Mouse (Mus musculus): ENCODE measurements around the gene Zfp644.
"Not testable (repeated sequence)": the region's sequence is repeated elsewhere in the genome, so short reads cannot be mapped to it uniquely, and the experiment has no call there.

The Zfp644 gene

GRCm38 (mm10) chr5:106696396-106697337, at the start of gene Zfp644:
Gene Zfp644 (minus strand): TSS chr5:106697287.
- DNase-seq (ENCODE audit: low spot score in 2 of 2): peak; percentile 73 to 79

- no peak for DNase-seq (ENCODE audit: low spot score in 2 of 2)
Measured at GRCm38 (mm10) chr5:106739716-106740115, 42.6 kb upstream of the Zfp644 start.

- DNase-seq (ENCODE audit: low spot score in 2 of 2): no peak
Measured at GRCm38 (mm10) chr5:106723487-106723886, 26.4 kb upstream of the Zfp644 start.

- no peak for DNase-seq (ENCODE audit: low spot score in 2 of 2)
Measured at GRCm38 (mm10) chr5:106722771-106723170, 25.7 kb upstream of the Zfp644 start.

DNA sequence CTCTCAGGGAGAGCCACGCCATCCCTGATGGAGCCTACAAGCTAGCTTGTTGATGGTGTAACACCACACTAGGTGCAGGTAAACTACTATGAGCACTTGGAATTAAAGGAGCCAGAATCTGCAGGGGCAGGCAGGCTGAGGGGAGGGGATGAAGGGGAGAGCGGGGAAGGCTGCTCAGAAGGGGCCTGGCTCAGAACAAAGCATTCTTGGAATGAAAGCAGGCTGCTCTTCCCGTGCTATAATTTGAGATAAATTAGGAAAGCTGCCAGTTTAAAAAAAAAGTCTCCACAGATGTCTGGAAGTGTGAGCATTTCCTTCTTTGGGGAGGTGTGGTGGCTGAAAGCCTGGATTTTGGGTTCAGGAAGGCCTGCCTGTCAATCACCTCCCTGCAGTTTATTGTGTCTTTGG, 14.8 kb upstream of the Zfp644 start:
- DNase-seq (ENCODE audit: low spot score in 2 of 2): no peak

GRCm38 (mm10) chr5:106711220-106711726, 14.2 kb upstream of the Zfp644 start:
- no peak for DNase-seq (ENCODE audit: low spot score in 2 of 2)

DNA sequence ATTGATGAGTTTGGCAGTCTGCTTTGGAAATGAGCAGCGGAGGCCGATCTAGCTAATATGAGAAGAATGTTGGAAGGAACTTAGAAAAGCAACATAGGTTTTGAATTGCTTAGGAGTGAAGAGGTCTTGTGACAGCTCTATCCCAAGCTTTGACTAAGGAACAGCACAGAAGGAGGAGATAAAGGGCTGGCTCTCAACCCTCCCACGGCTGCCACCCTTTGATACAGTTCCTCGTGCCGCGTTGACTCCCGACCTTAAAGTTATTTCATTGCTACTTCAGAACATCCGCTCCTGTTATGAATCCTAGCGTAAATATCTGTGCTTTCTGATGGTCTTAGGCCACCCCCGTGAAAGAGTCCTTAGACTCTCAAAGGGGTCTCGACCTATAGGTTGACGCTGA, 13.5 kb upstream of the Zfp644 start:
- DNase-seq (ENCODE audit: low spot score in 2 of 2): no peak

- no peak for DNase-seq (ENCODE audit: low spot score in 2 of 2)
Measured at GRCm38 (mm10) chr5:106710085-106710409, 13.0 kb upstream of the Zfp644 start.

GRCm38 (mm10) chr5:106709388-106710084, 12.4 kb upstream of the Zfp644 start:
- DNase-seq (ENCODE audit: low spot score in 2 of 2): peak in 1 of 2 experiments; percentile 22

- no peak for DNase-seq (ENCODE audit: low spot score in 2 of 2)
Measured at GRCm38 (mm10) chr5:106706363-106706762, 9.3 kb upstream of the Zfp644 start.

GRCm38 (mm10) chr5:106705162-106705561, 8.1 kb upstream of the Zfp644 start:
- DNase-seq (ENCODE audit: low spot score in 2 of 2): no peak

DNA sequence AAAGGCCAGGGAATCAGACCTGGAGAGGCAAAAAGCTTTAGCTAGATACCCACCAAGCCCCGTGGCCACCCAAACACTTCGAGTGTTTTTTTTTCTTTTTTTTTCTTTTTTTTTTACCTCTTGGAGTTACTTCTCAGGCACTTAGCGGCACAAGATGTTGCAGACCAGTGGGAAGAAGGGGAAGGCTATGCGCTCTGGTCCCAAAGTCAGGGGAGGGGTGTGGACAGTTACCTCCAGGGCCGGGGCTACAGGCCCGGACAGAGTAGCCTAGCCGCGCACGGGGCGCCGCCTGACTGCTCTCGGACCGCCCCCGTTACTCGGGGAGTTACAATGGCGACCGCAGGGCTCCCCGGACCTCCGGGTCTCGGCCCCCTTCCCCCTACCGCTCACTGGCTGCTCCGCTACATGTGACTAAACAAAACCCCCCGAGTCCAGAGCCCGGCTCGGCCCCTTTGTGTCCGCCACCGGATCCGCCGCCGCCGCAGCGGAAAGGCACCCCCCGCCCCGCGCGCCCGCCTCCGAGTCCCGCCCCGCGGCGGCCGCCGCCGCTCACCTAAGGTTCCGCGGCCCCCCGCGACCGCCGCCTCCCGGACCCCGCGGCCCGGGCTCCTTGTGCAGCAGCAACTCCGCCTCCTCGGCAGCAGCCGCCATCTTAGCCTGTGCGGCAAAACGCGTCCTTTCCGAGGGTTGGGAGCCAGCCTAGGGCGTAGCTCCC, 1.2 kb downstream of the Zfp644 start:
- peak; percentile 51 to 62 for DNase-seq (ENCODE audit: low spot score in 2 of 2)

DNA sequence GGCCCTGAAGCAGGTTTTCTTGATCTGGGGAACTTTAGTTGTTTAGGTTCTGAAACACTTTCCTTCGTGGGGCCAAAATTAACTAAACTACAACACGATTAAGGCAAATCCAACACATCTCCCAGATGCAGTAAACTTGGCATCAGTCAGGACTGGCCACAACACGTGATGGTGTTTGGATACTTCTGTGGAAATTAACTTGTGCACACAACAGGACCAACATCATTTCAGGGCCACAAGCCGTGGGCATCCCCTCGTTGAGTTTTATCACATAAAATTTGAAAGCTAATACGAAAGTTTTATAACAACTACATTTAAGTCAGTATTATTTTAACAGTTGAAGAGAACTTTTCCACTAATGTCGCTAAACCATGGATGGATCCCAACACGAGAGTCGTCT, 1.9 kb downstream of the Zfp644 start:
- no peak for DNase-seq (ENCODE audit: low spot score in 2 of 2)

DNA sequence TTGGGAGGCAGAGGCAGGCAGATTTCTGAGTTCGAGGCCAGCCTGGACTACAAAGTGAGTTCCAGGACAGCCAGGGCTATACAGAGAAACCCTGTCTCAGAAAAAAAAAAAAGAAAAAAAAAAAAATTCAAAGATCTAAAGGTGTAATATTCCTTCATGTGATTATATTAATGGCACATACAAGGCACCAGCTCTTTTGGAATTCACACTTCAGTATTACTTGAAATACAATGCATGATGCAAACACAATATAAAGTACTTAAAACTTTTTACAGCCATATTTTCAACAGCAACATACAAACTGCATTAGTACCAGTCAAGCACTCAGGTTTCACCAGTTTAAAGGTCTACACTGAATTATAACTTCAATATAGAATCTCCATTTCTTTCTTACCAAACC, 2.4 kb downstream of the Zfp644 start:
- no peak for DNase-seq (ENCODE audit: low spot score in 2 of 2)

DNA sequence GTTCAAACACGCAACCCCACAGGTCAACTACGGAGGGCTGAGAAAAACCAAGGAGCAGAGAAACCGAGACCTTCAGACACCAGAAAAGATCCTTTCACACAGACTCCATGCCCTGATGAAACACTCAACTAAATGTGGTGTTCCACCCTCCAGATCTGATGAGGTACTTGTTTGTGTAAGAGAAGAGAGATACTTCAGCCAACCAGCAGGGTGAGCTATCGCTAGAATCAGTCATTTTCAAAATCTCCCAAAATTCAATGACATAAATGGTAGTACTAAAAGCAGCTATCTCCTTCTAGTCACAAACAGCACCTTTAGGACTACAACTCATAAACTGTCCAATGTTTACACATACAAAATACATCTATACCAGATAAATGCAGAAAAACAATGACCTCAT, 4.1 kb downstream of the Zfp644 start:
- peak; percentile 18 to 37 for DNase-seq (ENCODE audit: low spot score in 2 of 2)

- no peak for DNase-seq (ENCODE audit: low spot score in 2 of 2)
Measured at GRCm38 (mm10) chr5:106680636-106681458, 16.2 kb downstream of the Zfp644 start.

DNA sequence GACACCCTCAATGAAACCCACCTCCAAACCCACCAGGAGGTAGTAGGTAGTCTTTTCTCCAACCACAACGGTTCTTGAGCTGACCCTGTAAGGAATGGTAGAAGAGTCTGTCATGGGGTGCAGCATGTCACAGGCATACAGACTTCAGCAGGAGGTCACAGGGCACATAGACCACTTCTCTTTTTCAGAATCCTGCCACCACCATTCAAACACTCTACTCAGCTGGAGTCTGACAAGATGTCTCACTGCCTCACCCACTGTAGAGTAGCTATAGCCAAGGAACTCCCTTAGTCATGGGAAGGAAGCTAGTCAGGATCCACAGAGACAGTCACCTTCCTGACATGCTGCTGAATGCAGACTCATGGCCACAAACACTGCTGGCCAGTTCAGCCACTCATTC, 17.4 kb downstream of the Zfp644 start:
- no peak for DNase-seq (ENCODE audit: low spot score in 2 of 2)

DNA sequence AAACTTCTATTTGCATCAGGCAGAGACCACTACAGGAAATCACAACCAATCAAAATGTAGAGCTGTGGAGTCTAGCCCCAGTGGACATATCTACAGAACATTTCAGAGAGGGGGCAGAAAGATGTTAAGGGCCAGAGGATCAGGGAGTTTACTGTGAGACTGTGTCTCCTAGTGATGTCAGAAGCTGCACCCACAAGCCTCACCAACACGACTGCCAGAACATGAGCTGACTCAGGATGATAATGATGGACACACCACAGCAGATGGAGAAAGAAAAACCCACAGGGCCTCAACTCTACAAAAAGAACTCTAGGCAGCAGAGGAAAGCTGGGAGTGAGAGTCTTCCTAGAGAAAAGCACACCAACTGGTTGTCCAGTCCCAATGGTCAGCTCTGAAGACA, 18.3 kb downstream of the Zfp644 start:
- not testable (repeated sequence) for DNase-seq (ENCODE audit: low spot score in 2 of 2)

- peak; percentile 41 to 42 for DNase-seq (ENCODE audit: low spot score in 2 of 2)
Measured at GRCm38 (mm10) chr5:106676784-106677183, 20.3 kb downstream of the Zfp644 start.

DNA sequence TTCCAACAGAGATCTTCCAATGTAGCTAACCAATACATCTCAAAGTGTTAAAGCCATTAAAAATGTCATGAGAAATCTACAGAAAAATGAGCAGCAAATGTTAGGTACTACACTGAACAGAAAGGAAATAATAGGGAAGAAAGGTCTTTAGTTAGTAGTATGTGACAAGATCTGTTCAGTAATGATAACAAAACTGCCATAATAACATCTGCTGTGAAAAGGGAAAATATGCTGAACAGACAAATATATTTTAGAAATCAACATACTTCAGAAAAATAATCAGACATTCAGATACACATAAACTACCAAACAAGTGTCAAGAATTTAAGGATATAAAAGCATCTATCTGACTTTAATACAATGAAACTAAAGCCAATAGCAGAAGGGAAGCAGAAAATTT, 24.5 kb downstream of the Zfp644 start:
- no peak for DNase-seq (ENCODE audit: low spot score in 2 of 2)

GRCm38 (mm10) chr5:106671893-106672292, 25.2 kb downstream of the Zfp644 start:
- DNase-seq (ENCODE audit: low spot score in 2 of 2): no peak
